Mouse (Mus musculus): ENCODE measurements around the gene Hist1h2ac. TPM values are rescaled to one million over a fixed set of nuclear protein-coding genes. Genes with fewer than 3 reads are reported as not detected.

Gene Hist1h2ac
- total and polyA plus RNA-seq, 2 experiments from 2014 or later: 0.41 to 44.8 TPM

DNA sequence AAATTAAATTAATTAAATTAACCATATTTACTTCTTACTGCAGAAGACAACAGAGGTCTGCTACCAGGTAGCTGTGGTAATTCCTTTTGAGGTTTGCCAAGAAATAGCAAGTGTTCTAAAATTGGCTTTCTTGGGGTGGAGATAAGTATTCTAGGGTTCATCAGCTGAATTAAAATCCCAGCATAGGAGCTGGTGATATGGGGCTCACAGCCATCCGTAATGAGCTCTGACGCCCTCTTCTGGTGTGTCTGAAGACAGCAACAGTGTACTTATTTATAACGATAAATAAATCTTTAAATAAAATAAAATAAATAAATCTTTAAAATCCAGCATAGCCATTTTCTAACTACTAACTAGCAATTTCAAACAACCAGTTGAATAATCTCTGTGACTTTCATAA lies 16.0 kb upstream of the Hist1h2ac start:
- ATAC-seq (no peak), DNase-seq (no peak)
- H3K9me3 ChIP-seq (ENCODE audit: low read length): no peaks in the 10 kb centered on the region
- H3K36me3 ChIP-seq (ENCODE audit: insufficient read depth): no peaks in the 10 kb centered on the region
- H3K9ac ChIP-seq: no peak overlapping the region
- H3K4me2 ChIP-seq (ENCODE audit: low read depth): no peak overlapping the region
- no peak overlapping the region for H3K27ac ChIP-seq (ENCODE audit: low read depth, low read length)
- H3K27me3 ChIP-seq (ENCODE audit: insufficient read depth, low read length): no peaks in the 10 kb centered on the region
- H3K4me3 ChIP-seq (ENCODE audit: low read depth, low read length): no peak overlapping the region
- 70% methylated on average over 3 of the region's 3 CpGs for WGBS
- TF ChIP-seq CTCF (IDR thresholded peaks at IDR 0.05; ENCODE audit: low read depth): 0 out of 2 replicates have a peak, but pooled peaks have one; percentile 4
- no peaks in the 10 kb centered on the region for H3K4me1 ChIP-seq (ENCODE audit: insufficient read depth)

DNA sequence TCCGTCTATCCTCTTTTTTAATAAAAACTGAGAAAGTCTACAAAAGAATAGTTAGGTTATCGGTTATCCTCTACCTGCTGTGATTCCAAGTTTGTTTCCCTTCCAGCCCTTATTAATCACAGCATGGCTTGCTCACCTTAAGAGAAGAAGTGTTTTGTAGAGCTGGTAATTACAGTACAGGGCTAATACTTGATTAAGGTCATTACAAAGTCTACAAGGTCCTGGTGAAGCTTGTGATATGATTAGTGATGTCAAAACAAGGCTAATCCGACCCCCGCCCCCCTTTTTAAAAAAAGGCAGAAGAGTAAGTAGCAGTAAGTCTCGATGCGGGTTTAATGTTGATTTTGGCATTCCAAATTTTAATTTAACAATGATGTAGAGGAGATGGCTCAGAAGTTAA lies 15.2 kb upstream of the Hist1h2ac start:
- Histone ChIP-seq H3K9me3 (ENCODE audit: low read length) (no peaks in the 10 kb centered on the region), H3K27me3 (ENCODE audit: insufficient read depth, low read length) (no peaks in the 10 kb centered on the region), H3K27ac (ENCODE audit: low read depth, low read length) (no peak overlapping the region), H3K4me3 (ENCODE audit: low read depth, low read length) (no peak overlapping the region), H3K4me2 (ENCODE audit: low read depth) (peak overlapping the region; percentile 70), H3K36me3 (ENCODE audit: insufficient read depth) (no peaks in the 10 kb centered on the region), H3K9ac (no peak overlapping the region; the same call in 1 of the 2 replicates), H3K4me1 (ENCODE audit: insufficient read depth) (no peaks in the 10 kb centered on the region)
- no peak for TF ChIP-seq CTCF (IDR thresholded peaks at IDR 0.05; ENCODE audit: low read depth)
- ATAC-seq: no peak
- no peak for DNase-seq
- 42% methylated on average over 6 of the region's 6 CpGs for WGBS

GRCm38 (mm10) chr13:23698300-23698693 lies 14.5 kb upstream of the Hist1h2ac start, which contains the start of gene Hist1h4c:
Gene Hist1h4c, minus strand, starts transcription at chr13:23698454.
- H3K36me3 ChIP-seq (ENCODE audit: insufficient read depth): no peaks in the 10 kb centered on the region
- no peaks in the 10 kb centered on the region for H3K9me3 ChIP-seq (ENCODE audit: low read length)
- DNase-seq (peak; percentile 99), ATAC-seq (peak; percentile 96)
- H3K4me2 ChIP-seq (ENCODE audit: low read depth): peak within 1 kb of the TSS; percentile 70
- no peaks in the 10 kb centered on the region for H3K27me3 ChIP-seq (ENCODE audit: insufficient read depth, low read length)
- H3K27ac ChIP-seq (ENCODE audit: low read depth, low read length): peak within 1 kb of the TSS; percentile 86
- no peaks in the 10 kb centered on the region for H3K4me1 ChIP-seq (ENCODE audit: insufficient read depth)
- H3K9ac ChIP-seq: peak within 1 kb of the TSS; percentile 63
- peak; percentile 37 for TF ChIP-seq CTCF (IDR thresholded peaks at IDR 0.05; ENCODE audit: low read depth)
- 1% methylated on average over 22 of the region's 22 CpGs for WGBS
- peak within 1 kb of the TSS; percentile 40 for H3K4me3 ChIP-seq (ENCODE audit: low read depth, low read length)

GRCm38 (mm10) chr13:23697491-23698299 lies 13.9 kb upstream of the Hist1h2ac start:
- H3K9me3 ChIP-seq (ENCODE audit: low read length): no peaks in the 10 kb centered on the region
- no peaks in the 10 kb centered on the region for H3K27me3 ChIP-seq (ENCODE audit: insufficient read depth, low read length)
- H3K4me3 ChIP-seq (ENCODE audit: low read depth, low read length): peak overlapping the region; percentile 40
- TF ChIP-seq CTCF (IDR thresholded peaks at IDR 0.05; ENCODE audit: low read depth): peak; percentile 77
- peak; percentile 78 for DNase-seq
- under 1% methylated on average over 22 of the region's 32 CpGs for WGBS
- no peaks in the 10 kb centered on the region for H3K4me1 ChIP-seq (ENCODE audit: insufficient read depth)
- peak; percentile 75 for ATAC-seq
- H3K9ac ChIP-seq: peak overlapping the region; percentile 63
- peak overlapping the region; percentile 70 for H3K4me2 ChIP-seq (ENCODE audit: low read depth)
- peak overlapping the region; percentile 86 for H3K27ac ChIP-seq (ENCODE audit: low read depth, low read length)
- H3K36me3 ChIP-seq (ENCODE audit: insufficient read depth): no peaks in the 10 kb centered on the region

GRCm38 (mm10) chr13:23696061-23696474 lies 12.3 kb upstream of the Hist1h2ac start:
- no peaks in the 10 kb centered on the region for H3K27me3 ChIP-seq (ENCODE audit: insufficient read depth, low read length)
- no peak overlapping the region for H3K9ac ChIP-seq
- no peak overlapping the region for H3K4me2 ChIP-seq (ENCODE audit: low read depth)
- no peak for TF ChIP-seq CTCF (IDR thresholded peaks at IDR 0.05; ENCODE audit: low read depth)
- H3K4me3 ChIP-seq (ENCODE audit: low read depth, low read length): no peak overlapping the region
- H3K36me3 ChIP-seq (ENCODE audit: insufficient read depth): no peaks in the 10 kb centered on the region
- 71% methylated on average over 15 of the region's 15 CpGs for WGBS
- no peaks in the 10 kb centered on the region for H3K4me1 ChIP-seq (ENCODE audit: insufficient read depth)
- H3K9me3 ChIP-seq (ENCODE audit: low read length): no peaks in the 10 kb centered on the region
- H3K27ac ChIP-seq (ENCODE audit: low read depth, low read length): no peak overlapping the region
- DNase-seq (no peak), ATAC-seq (no peak)

GRCm38 (mm10) chr13:23695514-23695913 lies 11.8 kb upstream of the Hist1h2ac start, which contains the start of gene Hist1h1t:
Gene Hist1h1t, plus strand, starts transcription at chr13:23695814.
- no peaks in the 10 kb centered on the region for H3K36me3 ChIP-seq (ENCODE audit: insufficient read depth)
- no peaks in the 10 kb centered on the region for H3K4me1 ChIP-seq (ENCODE audit: insufficient read depth)
- TF ChIP-seq CTCF (IDR thresholded peaks at IDR 0.05; ENCODE audit: low read depth): no peak
- H3K9me3 ChIP-seq (ENCODE audit: low read length): no peaks in the 10 kb centered on the region
- WGBS: 59% methylated on average over 12 of the region's 13 CpGs
- no peak within 1 kb of the TSS for H3K9ac ChIP-seq
- ATAC-seq: no peak
- H3K4me2 ChIP-seq (ENCODE audit: low read depth): no peak within 1 kb of the TSS
- DNase-seq: no peak
- H3K27me3 ChIP-seq (ENCODE audit: insufficient read depth, low read length): no peaks in the 10 kb centered on the region
- no peak within 1 kb of the TSS for H3K27ac ChIP-seq (ENCODE audit: low read depth, low read length)
- H3K4me3 ChIP-seq (ENCODE audit: low read depth, low read length): no peak within 1 kb of the TSS

DNA sequence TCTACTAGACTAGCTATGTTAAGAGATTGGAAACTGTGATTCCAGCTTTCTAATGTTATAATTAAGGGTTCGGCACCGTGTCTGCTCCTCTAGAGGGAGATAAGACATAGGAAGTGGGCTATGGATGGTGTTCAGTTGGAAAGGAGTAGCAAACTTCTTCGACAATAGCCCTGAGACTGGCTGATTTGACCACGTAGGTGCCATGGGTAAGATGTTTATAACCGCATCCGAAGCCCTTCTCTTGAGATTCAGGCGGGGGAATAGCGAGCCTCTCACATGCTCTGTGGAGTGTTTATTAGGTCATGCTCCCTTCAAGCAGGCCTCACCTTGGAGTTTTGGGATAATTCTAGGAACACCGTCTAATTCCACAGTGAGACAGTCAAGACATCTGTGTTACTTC lies 11.2 kb upstream of the Hist1h2ac start:
- Histone ChIP-seq H3K4me1 (ENCODE audit: insufficient read depth) (no peaks in the 10 kb centered on the region), H3K4me2 (ENCODE audit: low read depth) (no peak overlapping the region), H3K27ac (ENCODE audit: low read depth, low read length) (no peak overlapping the region), H3K36me3 (ENCODE audit: insufficient read depth) (no peaks in the 10 kb centered on the region), H3K9ac (no peak overlapping the region), H3K4me3 (ENCODE audit: low read depth, low read length) (no peak overlapping the region), H3K9me3 (ENCODE audit: low read length) (no peaks in the 10 kb centered on the region), H3K27me3 (ENCODE audit: insufficient read depth, low read length) (no peaks in the 10 kb centered on the region)
- 97% methylated on average over 9 of the region's 9 CpGs for WGBS
- no peak for TF ChIP-seq CTCF (IDR thresholded peaks at IDR 0.05; ENCODE audit: low read depth)
- DNase-seq: no peak
- ATAC-seq: no peak

Measured in forebrain, postnatal 0 days (tissue).